Mouse (Mus musculus): Measurements from ENCODE around the gene Fkbp8.

Gene Fkbp8

DNA sequence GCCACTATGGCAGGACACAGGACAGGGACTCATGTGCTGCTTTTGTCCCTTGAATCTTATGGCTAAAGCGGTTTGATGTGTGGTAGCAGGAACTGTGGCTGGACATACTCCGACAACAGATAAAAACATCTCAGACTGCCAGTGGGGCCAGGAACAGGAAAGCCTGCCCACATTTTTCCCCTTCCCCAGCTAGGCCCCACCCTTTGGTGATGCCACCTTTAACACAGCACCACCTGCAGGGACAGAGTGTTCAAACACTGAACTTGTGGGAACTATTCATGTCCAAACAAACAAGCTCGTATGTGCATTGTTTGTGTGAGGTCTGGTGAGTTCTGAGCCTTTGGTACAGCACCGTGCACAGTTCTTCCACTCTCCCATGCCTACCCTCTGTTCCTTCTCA lies 30.8 kb downstream of the Fkbp8 start:
- no peak for DNase-seq (ENCODE audit: low spot score in 2 of 2)

DNA sequence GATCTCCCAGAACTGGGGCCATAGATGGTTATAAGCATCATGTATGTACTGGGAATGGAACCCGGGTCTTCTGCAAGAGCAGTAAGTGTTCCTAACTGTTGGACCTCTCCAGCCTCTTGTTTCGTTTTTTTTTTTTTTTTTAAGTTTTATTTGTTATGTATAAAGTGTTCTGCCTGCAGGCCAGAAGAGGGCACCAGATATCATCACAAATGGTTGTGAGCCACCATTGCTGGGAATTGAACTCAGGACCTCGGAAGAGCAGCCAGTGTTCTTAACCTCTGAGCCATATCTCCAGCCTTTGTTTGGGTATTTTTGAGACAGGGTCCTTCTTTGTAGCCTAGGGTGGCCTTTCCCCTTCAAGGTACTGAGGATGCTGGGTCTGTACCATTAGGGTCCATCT lies 31.5 kb downstream of the Fkbp8 start:
- no peak for DNase-seq (ENCODE audit: low spot score in 2 of 2)

DNA sequence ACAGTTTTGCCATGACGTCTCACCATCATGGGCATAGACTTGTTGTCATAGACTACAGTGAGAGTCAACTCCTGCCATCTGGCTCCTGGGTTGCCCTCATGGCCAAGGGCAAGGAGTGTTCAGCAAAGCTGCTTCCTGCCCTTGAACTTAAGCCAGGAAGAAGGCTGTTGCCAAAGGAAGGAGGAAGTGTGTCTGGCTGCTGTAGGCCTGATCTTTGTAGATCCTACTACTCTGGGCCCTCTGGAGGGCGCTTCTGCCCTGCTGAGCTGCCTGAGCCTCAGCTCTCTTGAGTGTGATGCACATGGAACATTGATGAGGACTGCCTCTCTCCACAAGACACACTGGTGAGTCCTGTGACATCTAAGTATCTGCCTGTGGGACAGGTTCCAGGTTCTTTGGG lies 32.6 kb downstream of the Fkbp8 start:
- DNase-seq (ENCODE audit: low spot score in 2 of 2) = no peak

DNA sequence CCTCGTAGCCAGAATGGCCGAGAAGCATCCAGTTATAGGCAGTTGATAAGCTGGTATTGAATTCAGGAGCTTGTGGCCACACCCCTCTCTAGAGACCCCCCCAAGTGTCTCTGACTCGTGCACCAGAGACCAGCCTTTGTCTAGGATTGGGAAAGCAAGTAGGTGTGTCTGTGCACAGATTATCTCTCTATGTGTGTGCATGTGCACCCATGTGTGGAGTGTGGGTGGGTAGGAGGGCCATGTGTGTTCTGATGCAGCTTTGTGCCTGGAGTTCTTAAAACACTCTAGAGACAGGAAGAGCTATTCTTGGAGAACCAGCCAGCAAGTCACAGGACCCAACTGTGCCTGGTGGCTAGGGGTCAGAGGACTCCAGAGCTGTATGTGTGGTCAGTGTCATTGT lies 33.0 kb downstream of the Fkbp8 start:
- no peak for DNase-seq (ENCODE audit: low spot score in 2 of 2)

DNA sequence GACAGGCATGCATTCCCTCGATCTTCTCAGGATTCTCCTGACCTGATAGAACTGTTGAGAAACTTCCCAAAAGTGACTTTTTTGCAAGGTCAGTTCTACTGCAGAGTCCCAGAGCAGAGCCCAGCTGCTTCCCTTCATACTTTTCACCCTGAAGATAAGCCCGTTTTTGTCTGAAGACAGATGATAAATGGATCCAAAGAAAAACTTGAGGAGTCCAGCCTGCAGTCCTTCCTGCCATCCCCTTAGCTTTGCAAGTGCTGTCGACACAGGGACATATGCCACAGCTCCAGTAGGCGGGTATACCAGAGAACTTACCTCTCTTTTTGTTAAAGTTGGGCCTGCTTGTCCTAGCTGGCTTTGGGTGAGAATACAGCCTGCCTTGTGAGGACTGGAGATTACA lies 33.8 kb downstream of the Fkbp8 start:
- no peak for DNase-seq (ENCODE audit: low spot score in 2 of 2)

DNA sequence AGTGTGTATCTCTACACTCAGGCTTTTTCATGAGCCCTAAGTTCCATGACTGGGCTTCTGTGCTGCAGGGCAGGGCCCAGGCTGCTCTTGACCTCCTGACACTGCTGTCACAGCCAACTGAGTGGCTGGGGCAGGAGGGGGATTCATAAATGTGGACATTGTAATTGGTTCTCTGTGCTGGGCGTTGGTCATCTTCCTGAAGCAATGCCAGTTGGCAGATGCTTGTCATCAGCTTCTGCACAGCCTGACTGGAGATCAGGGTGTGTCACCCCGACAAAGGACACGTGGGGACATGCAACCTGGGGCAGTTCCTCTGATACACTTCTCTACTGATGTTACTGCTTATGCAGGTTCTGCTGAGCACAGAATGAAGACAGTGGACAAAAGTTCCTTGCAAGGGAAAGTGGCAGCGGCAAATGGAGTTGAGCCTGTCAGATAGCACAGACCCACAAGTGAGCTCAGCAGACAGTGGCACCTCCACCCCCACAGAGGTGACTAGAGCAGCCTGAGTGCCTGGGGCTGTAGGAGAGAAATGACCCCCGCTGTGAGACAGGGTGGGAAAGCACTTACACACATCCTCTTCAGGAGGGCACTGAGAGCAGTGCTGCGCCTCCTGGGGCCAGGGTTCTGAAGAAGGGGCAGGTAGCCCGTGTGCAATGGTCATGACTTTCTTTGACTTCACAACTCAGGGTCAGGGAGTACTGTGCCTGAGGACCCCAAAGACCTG lies 34.4 kb downstream of the Fkbp8 start:
- peak; percentile 44 to 61 for DNase-seq (ENCODE audit: low spot score in 2 of 2)

DNA sequence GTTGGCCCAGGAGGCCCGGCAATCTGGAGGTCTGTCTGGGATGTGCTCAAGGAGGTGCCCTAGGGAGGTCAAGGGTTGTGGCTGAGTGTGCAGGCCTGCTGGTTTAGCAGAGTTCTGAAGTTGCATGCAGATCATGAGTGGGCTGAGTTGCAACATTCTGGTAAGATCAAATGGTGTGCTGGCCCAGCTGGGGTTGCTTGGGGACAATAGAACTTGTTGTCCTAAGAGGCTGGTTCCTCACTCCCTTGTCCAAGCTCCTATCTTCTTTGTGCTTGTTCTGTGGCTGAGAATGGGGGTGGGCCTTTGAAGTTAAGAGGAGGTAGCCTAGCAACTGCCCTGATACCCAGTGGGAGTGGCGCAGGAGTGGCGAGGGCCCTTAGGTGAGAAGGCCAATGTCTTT lies 35.3 kb downstream of the Fkbp8 start:
- DNase-seq (ENCODE audit: low spot score in 2 of 2) = no peak

DNA sequence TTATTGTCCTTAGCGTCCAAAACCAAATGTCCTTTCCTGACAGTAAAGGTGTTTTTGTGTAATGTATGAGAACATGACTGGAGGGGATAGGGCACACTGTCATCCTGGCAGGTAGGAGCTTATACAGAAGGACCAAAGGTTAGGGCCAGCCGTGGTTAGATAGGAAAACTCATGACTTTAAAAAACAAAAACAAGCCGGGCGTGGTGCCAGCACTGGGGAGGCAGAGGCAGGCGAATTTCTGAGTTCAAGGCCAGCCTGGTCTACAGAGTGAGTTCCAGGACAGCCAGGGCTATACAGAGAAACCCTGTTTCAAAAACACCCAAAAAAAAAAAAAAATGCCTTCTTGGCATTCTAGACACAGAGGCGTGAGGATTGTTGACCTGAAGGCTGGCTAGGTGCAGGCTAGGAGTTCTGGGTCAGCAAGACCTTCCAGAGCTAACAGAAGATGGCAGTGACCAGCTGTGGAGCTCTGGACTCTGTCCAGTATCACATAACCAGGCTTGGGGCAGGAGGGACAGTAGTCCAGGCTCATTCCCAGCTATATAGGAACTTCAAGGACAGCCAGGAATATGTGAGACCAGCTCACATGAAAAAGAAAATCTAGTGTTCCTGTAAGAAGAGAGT lies 36.4 kb downstream of the Fkbp8 start:
- DNase-seq (ENCODE audit: low spot score in 2 of 2) = no peak

DNA sequence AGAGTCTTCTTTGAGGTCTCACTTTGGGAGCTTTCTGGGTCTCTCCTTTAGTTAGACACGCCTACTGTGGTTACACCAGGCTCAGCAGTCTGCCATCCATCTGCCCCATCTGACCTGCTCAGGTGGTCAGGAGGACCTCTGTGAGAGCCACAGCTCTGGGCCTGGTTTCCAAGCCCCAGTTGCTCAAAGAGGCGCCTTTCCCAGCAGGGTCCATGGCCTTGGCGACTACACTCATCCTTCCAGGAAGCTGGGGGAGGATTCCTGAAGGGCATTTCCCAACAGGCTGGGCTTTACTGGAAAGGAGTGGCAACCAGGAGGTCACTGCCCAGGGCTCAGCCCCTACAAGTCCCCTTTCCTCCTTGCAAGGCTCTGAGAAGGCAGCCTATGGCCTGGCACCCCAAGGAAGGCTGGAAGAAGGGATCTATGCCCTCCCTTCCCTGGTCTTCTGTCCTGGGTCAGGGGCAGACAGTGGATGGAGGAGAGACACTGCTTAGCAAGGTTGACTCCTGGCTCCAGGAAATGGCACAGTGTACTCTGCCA lies 37.2 kb downstream of the Fkbp8 start:
- DNase-seq (ENCODE audit: low spot score in 2 of 2) = no peak

DNA sequence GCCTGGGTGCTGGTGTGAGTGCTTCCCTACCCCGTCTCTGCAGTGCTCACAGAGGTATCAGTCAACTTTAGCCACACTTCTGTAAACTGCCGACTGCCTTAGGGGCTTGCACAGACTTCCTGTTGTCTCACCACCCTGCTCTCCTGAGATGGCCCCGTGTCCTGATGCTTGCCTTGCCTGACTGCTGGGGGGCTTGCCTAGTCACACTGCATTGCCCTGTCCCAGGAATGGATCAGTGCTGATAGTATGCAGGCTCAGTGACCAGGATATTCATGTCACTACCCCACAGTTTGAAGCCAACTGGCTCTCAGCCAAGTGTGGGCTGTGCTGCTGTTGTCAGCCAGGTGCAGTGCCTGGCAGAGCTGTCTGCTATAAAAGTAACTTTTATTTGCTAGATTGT lies 38.0 kb downstream of the Fkbp8 start:
- DNase-seq (ENCODE audit: low spot score in 2 of 2) = no peak

DNA sequence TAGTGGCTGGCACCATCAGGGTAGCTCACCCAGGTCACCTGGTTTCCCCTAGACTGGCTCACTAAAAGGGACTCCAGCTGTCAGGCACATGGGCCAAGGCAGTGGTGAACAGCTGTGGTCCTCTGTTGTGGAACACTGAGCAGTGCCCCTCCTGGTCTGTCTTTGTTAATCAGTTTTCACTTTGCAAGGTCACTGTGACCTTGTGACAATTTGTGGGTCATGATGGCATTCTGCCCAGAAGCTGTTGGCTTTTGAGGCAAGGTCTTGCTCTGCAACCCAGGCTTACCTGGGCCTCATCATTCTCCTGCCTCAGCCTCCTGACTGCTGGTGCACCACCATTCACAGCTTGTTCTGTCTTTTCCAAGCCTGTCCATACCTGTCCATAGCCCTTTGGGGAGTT lies 42.8 kb downstream of the Fkbp8 start:
- DNase-seq (ENCODE audit: low spot score in 2 of 2) = no peak

DNA sequence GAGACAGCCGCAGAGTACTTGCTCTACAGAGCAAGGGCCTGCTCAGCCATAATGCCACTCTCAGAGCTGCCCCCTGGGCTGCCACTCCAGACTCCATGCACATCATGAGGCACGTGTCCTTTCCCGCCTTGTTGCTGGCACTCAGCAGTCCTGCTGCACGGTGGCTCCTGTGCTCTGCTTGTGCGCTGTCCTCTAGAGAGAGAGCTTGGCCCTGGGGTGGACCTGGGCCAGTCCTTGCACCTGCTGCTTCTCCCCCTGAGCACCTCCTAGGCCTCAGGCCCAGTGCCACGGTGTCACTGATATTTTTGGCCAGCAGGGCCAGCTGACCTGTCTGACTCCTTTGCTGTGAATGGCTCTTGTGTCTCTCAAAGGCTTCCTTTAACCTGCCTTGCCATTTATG lies 43.5 kb downstream of the Fkbp8 start:
- DNase-seq (ENCODE audit: low spot score in 2 of 2) = no peak

DNA sequence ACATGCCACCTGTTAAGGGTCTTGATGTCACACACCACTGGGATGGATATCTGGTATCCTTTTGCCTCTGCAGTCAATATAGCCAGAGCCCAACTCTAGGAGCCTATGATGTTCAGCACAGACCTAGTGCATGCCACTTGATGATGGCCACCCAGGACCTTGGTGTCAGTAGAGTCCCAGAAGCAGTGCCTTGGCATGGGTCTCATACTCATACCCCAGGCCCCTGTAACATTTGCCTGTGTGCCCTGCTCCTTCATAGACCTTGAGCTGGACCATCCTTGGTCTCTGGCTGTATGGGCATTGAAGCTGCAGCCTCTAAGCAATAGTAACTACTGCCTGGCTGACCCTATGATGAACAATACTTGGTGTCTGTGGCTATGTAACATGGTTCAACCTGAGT lies 46.8 kb downstream of the Fkbp8 start:
- DNase-seq (ENCODE audit: low spot score in 2 of 2) = no peak

DNA sequence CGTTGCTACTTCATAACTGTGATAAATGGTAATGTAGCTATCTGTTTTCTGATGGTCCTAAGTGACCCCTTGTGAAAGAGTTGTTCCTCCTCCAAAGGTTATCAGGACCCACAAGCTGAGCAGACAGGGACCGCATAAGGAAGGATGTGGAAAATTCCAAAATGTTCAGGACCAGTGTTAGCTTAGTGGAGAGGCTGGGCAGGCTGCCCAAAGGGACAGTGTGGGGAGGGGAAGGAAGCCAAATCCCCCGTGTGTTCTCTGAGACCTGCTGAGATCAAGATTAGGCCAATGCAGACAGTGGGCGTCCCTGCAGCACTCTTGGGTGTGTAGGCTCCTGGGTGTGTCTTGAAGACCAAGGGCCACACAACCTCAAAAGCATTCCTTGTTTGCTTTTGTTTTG lies 47.4 kb downstream of the Fkbp8 start:
- no peak for DNase-seq (ENCODE audit: low spot score in 2 of 2)

DNA sequence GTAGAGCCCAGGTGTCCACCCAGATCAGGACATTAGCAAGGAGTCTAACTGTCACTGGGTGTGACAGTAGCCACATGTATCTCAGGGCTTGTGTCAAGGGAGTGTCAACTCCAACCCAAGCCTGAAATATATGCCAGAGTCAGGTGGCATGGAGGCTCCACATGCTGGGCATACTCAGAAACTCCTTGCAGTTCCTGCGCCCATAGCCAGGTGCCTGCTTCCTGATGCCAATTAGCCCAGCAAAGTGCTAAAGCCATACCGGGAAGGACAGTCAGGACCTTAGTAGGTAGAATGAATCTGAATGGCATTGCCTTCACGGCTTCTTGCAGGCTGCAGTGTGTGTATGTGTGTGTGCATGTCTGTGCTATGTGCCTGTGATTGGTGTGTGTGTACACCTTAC lies 49.7 kb downstream of the Fkbp8 start:
- DNase-seq (ENCODE audit: low spot score in 2 of 2) = no peak

DNA sequence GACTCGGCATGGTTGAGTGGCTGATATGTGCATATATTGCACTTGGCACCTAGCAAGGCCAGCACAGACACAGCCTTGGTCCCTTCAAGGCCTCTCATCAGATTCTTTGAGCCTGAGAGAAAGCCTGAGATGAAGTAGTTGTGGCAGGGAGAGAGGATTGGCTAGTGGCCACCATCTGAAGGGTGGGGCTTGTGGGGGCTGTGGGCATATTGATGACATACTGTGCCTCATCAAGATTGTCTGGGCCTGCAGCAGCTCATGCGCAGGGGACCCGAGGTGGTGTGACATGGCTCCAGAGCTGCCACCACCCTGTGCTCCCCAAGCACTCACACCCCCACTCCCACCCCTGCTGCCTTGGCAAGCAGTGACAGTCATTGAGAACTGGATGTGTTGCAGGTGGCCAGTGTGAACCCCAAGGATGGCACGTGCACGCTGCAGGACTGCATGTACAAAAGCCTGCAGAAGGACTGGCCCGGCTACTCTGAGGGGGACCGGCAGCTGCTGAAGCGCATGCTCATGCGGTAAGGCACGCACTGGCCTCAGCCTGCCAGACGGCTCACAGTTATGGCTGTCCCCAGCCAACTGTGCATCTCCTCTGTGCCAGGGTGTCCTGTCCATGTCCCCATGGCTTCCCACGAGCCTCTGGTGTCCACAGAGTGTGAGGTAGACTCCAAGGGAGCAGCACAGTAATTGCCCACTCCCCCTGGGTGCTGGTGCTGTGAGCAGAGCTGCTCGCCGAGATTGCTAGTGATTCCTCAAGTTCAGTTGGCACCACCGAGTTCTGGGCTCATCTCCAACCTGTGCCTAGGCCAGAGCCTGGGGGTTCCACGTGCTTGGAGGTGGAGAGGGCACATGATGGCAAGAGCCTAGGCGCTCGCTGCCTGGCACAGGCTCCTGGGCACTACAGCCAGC lies 56.2 kb downstream of the Fkbp8 start:
- no peak for DNase-seq (ENCODE audit: low spot score in 2 of 2)

DNA sequence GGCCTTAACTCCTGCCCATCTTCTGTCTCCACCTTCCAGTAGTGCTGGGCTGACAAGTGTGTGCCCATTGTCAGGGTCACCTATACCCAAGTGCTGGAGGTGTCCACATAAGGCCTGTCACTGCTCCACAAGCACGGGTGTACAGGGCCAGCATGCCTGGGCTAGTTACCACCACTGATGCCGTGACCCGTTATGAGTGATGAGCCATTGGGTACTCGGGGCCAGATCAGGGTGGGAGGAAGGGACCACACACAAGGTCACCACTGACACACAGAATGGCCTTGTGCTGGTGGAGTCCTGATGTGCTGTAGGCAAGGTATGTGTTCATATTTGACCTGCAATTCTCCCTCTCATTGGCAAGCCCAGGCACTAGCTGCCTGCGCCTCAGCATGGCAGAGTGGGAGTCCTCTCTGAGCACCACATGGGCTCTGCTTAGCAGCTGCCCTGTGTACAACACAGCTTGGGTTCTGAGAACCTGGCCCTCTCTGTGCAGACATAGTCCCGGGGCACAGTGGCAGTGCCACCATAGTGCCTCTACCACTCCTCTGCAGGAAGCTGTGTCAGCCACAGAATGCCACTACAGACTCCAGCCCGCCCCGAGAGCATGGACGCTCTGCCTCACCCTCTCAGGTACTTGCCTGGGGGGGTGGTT lies 57.2 kb downstream of the Fkbp8 start:
- no peak for DNase-seq (ENCODE audit: low spot score in 2 of 2)

All from urinary bladder, adult 18-20 months (tissue).